Mouse (Mus musculus): Measurements from ENCODE around the gene Serbp1. TPM values are rescaled to one million over a fixed set of nuclear protein-coding genes. Genes with fewer than 3 reads are reported as not detected.
"Not testable (repeated sequence)": the region's sequence is repeated elsewhere in the genome, so short reads cannot be mapped to it uniquely, and the experiment has no call there.

Serbp1 gene
- polyA plus RNA-seq, 1 experiment from 2014 or later: 404 TPM

GRCm38 (mm10) chr6:67218566-67218965 lies 19.4 kb upstream of the Serbp1 start:
- no peak overlapping the region for H3K4me3 ChIP-seq
- H3K9ac ChIP-seq: no peak overlapping the region
- no peak for ATAC-seq (ENCODE audit: low FRiP score)
- no peak overlapping the region for H3K4me2 ChIP-seq (replicated peaks)
- H3K4me1 ChIP-seq: no peaks in the 10 kb centered on the region
- H3K9me3 ChIP-seq (replicated peaks): no peaks in the 10 kb centered on the region
- no peaks in the 10 kb centered on the region for H3K36me3 ChIP-seq
- H3K27me3 ChIP-seq: no peaks in the 10 kb centered on the region
- H3K27ac ChIP-seq: no peak overlapping the region

- not testable (repeated sequence) for H3K9me3 ChIP-seq (replicated peaks); H3K27ac ChIP-seq; H3K4me1 ChIP-seq; H3K4me3 ChIP-seq; H3K27me3 ChIP-seq; H3K4me2 ChIP-seq (replicated peaks); H3K9ac ChIP-seq; ATAC-seq (ENCODE audit: low FRiP score); H3K36me3 ChIP-seq
- WGBS: 84% methylated on average over 14 of the region's 14 CpGs
These were observed 18.0 kb upstream of the Serbp1 start for GRCm38 (mm10) chr6:67219931-67220330.

GRCm38 (mm10) chr6:67220731-67221130 lies 17.2 kb upstream of the Serbp1 start:
- no peak overlapping the region for H3K4me3 ChIP-seq
- H3K4me2 ChIP-seq (replicated peaks): no peak overlapping the region
- H3K36me3 ChIP-seq: no peaks in the 10 kb centered on the region
- no peaks in the 10 kb centered on the region for H3K4me1 ChIP-seq
- no peaks in the 10 kb centered on the region for H3K9me3 ChIP-seq (replicated peaks)
- H3K27ac ChIP-seq: no peak overlapping the region
- ATAC-seq (ENCODE audit: low FRiP score): no peak
- H3K27me3 ChIP-seq: no peaks in the 10 kb centered on the region
- no peak overlapping the region for H3K9ac ChIP-seq

- no peaks in the 10 kb centered on the region for H3K9me3 ChIP-seq (replicated peaks)
- no peak overlapping the region for H3K4me3 ChIP-seq
- H3K27ac ChIP-seq: no peak overlapping the region
- no peak for ATAC-seq (ENCODE audit: low FRiP score)
- H3K9ac ChIP-seq: no peak overlapping the region
- 74% methylated on average over 1 of the region's 1 CpGs for WGBS
- no peaks in the 10 kb centered on the region for H3K27me3 ChIP-seq
- no peaks in the 10 kb centered on the region for H3K4me1 ChIP-seq
- no peak overlapping the region for H3K4me2 ChIP-seq (replicated peaks)
- no peaks in the 10 kb centered on the region for H3K36me3 ChIP-seq
These were observed 14.9 kb upstream of the Serbp1 start for GRCm38 (mm10) chr6:67223082-67223481.

- H3K4me2 ChIP-seq (replicated peaks): no peak overlapping the region
- no peak overlapping the region for H3K9ac ChIP-seq
- ATAC-seq (ENCODE audit: low FRiP score): no peak
- no peak overlapping the region for H3K4me3 ChIP-seq
- no peak overlapping the region for H3K27ac ChIP-seq
- H3K27me3 ChIP-seq: no peaks in the 10 kb centered on the region
- H3K9me3 ChIP-seq (replicated peaks): no peaks in the 10 kb centered on the region
- H3K4me1 ChIP-seq: peaks cover 4% of the 10 kb centered on the region
- H3K36me3 ChIP-seq: no peaks in the 10 kb centered on the region
- 88% methylated on average over 1 of the region's 1 CpGs for WGBS
These were observed 14.5 kb upstream of the Serbp1 start for GRCm38 (mm10) chr6:67223499-67223898.

GRCm38 (mm10) chr6:67226286-67226685 lies 11.7 kb upstream of the Serbp1 start:
- Histone ChIP-seq H3K4me2 (replicated peaks) (no peak overlapping the region), H3K4me3 (no peak overlapping the region), H3K27me3 (peaks cover 10% of the 10 kb centered on the region), H3K9me3 (replicated peaks) (no peaks in the 10 kb centered on the region), H3K36me3 (no peaks in the 10 kb centered on the region), H3K27ac (no peak overlapping the region), H3K9ac (no peak overlapping the region), H3K4me1 (peaks cover 9% of the 10 kb centered on the region)
- WGBS: 65% methylated on average over 4 of the region's 4 CpGs
- no peak for ATAC-seq (ENCODE audit: low FRiP score)

GRCm38 (mm10) chr6:67228459-67229107 lies 9.4 kb upstream of the Serbp1 start:
- peaks cover 9% of the 10 kb centered on the region for H3K4me1 ChIP-seq
- no peaks in the 10 kb centered on the region for H3K36me3 ChIP-seq
- 0 out of 2 replicates have a peak overlapping the region, but pooled peaks have one; percentile 9 for H3K9ac ChIP-seq
- WGBS: 7% methylated on average over 18 of the region's 18 CpGs
- peak overlapping the region; percentile 49 for H3K4me2 ChIP-seq (replicated peaks)
- H3K27me3 ChIP-seq: peaks cover 10% of the 10 kb centered on the region
- no peaks in the 10 kb centered on the region for H3K9me3 ChIP-seq (replicated peaks)
- H3K27ac ChIP-seq: no peak overlapping the region
- peak; percentile 82 for ATAC-seq (ENCODE audit: low FRiP score)
- H3K4me3 ChIP-seq: no peak overlapping the region

- Histone ChIP-seq H3K27me3 (peaks cover 10% of the 10 kb centered on the region), H3K9ac (no peak overlapping the region), H3K4me2 (replicated peaks) (no peak overlapping the region), H3K4me1 (peaks cover 9% of the 10 kb centered on the region), H3K4me3 (no peak overlapping the region), H3K27ac (no peak overlapping the region), H3K36me3 (no peaks in the 10 kb centered on the region), H3K9me3 (replicated peaks) (no peaks in the 10 kb centered on the region)
- 48% methylated on average over 9 of the region's 9 CpGs for WGBS
- ATAC-seq (ENCODE audit: low FRiP score): no peak
These were observed 8.5 kb upstream of the Serbp1 start for GRCm38 (mm10) chr6:67229521-67229920.

- H3K4me2 ChIP-seq (replicated peaks): no peak overlapping the region
- H3K9ac ChIP-seq: no peak overlapping the region
- 14% methylated on average over 11 of the region's 11 CpGs for WGBS
- H3K36me3 ChIP-seq: no peaks in the 10 kb centered on the region
- H3K27me3 ChIP-seq: peaks cover 10% of the 10 kb centered on the region
- no peak for ATAC-seq (ENCODE audit: low FRiP score)
- H3K4me3 ChIP-seq: no peak overlapping the region
- no peaks in the 10 kb centered on the region for H3K9me3 ChIP-seq (replicated peaks)
- peaks cover 9% of the 10 kb centered on the region for H3K4me1 ChIP-seq
- no peak overlapping the region for H3K27ac ChIP-seq
These were observed 8.0 kb upstream of the Serbp1 start for GRCm38 (mm10) chr6:67229922-67230518.

- H3K27ac ChIP-seq: no peak overlapping the region
- peaks cover 9% of the 10 kb centered on the region for H3K4me1 ChIP-seq
- peaks cover 10% of the 10 kb centered on the region for H3K27me3 ChIP-seq
- no peak overlapping the region for H3K4me3 ChIP-seq
- no peak overlapping the region for H3K9ac ChIP-seq
- H3K9me3 ChIP-seq (replicated peaks): no peaks in the 10 kb centered on the region
- H3K4me2 ChIP-seq (replicated peaks): no peak overlapping the region
- no peak for ATAC-seq (ENCODE audit: low FRiP score)
- H3K36me3 ChIP-seq: no peaks in the 10 kb centered on the region
These were observed 7.0 kb upstream of the Serbp1 start for GRCm38 (mm10) chr6:67230950-67231349.

GRCm38 (mm10) chr6:67235649-67236048 lies 2.3 kb upstream of the Serbp1 start:
- Histone ChIP-seq H3K4me1 (peaks cover 6% of the 10 kb centered on the region; the same call in 1 of the 2 replicates), H3K9me3 (replicated peaks) (no peaks in the 10 kb centered on the region), H3K4me2 (replicated peaks) (no peak overlapping the region), H3K9ac (no peak overlapping the region), H3K4me3 (no peak overlapping the region), H3K27me3 (no peaks in the 10 kb centered on the region), H3K36me3 (no peaks in the 10 kb centered on the region), H3K27ac (no peak overlapping the region)
- WGBS: 88% methylated on average over 3 of the region's 3 CpGs
- ATAC-seq (ENCODE audit: low FRiP score): no peak

GRCm38 (mm10) chr6:67236491-67237234 lies 1.3 kb upstream of the Serbp1 start:
- Histone ChIP-seq H3K27me3 (no peaks in the 10 kb centered on the region), H3K9me3 (replicated peaks) (no peaks in the 10 kb centered on the region), H3K9ac (no peak overlapping the region), H3K4me1 (peaks cover 6% of the 10 kb centered on the region; the same call in 1 of the 2 replicates), H3K4me3 (no peak overlapping the region), H3K27ac (no peak overlapping the region), H3K4me2 (replicated peaks) (no peak overlapping the region), H3K36me3 (no peaks in the 10 kb centered on the region)
- ATAC-seq (ENCODE audit: low FRiP score): no peak
- 84% methylated on average over 7 of the region's 7 CpGs for WGBS
